27 mouse cellular contexts compared by ENCODE assay signal in genomic region chr6:148439101-148439500, GRCm38 (mm10). TPM values are rescaled to one million over a fixed set of nuclear protein-coding genes. Genes with fewer than 3 reads are reported as not detected.
A peak's percentile ranks its signal among the peaks of the same experiment; 100 is the strongest.
DNase-seq lines count a peak whose midpoint lies in the region; ATAC-seq and TF ChIP-seq lines count a peak whose summit lies in the region.
"Had no signal": no experiment of that assay in that cellular context is flagged by ENCODE, and none has a peak within 500 bp of the region (broad histone marks: within the 10 kb centered on the region; RNA-seq: fewer than 3 reads in every experiment).

No protein-coding gene starts in this region.

- peaks cover 27% of the 10 kb centered on the region for H3K4me1 ChIP-seq in limb, embryonic 13.5 days
- H3K4me1 ChIP-seq in limb, embryonic 10.5 days, result peaks cover 28% of the 10 kb centered on the region
- peaks cover 26% of the 10 kb centered on the region for H3K4me1 ChIP-seq in heart, postnatal 0 days (ENCODE audit: control insufficient read depth, insufficient read depth)

- no peak for TF ChIP-seq EP300 in heart, postnatal 0 days (IDR thresholded peaks at IDR 0.05; ENCODE audit: low read depth)

- peak; percentile 72 for DNase-seq in gastrocnemius, adult 2 months
- DNase-seq in gastrocnemius, postnatal 10 days, result no peak
- DNase-seq in limb, embryonic 10.5 days (ENCODE audit: low spot score), result no peak
- peak; percentile 38 for DNase-seq in heart, postnatal 0 days (ENCODE audit: low spot score)
- no peak for DNase-seq in ovary, adult 18-20 months (ENCODE audit: low spot score)
- no peak for DNase-seq in left cerebral cortex, adult 2 months (ENCODE audit: extremely low spot score in 1 of 2, low spot score in 2 of 2)
- no peak for DNase-seq in testis, postnatal 10 days (ENCODE audit: low spot score)
- DNase-seq: adrenal gland, postnatal 14 days; cerebellum, adult 9-10 months; kidney, adult 2 months; kidney, postnatal 10 days; layer of hippocampus, postnatal 36 days; liver; lung, postnatal 36 days; retina, postnatal 1 day; right cerebral cortex, postnatal 25 days; thymus, postnatal 14 days had no signal

- peaks cover 29% of the 10 kb centered on the region for H3K27me3 ChIP-seq in limb, embryonic 13.5 days
- H3K27me3 ChIP-seq in limb, embryonic 10.5 days (ENCODE audit: low read depth, poor library complexity, severe bottlenecking), result peaks cover 37% of the 10 kb centered on the region
- no peaks in the 10 kb centered on the region for H3K27me3 ChIP-seq in heart, postnatal 0 days (ENCODE audit: control insufficient read depth, insufficient read depth, low read length)
- H3K27me3 ChIP-seq: hindbrain, embryonic 15.5 days had no signal

- peak overlapping the region; percentile 38 for H3K4me3 ChIP-seq in gastrocnemius, adult 2 months
- no peak overlapping the region for H3K4me3 ChIP-seq in limb, embryonic 13.5 days
- no peak overlapping the region for H3K4me3 ChIP-seq in limb, embryonic 10.5 days
- no peak overlapping the region for H3K4me3 ChIP-seq in heart, postnatal 0 days (ENCODE audit: low read depth, low read length)
- H3K4me3 ChIP-seq in left cerebral cortex, adult 2 months, result no peak overlapping the region
- H3K4me3 ChIP-seq: embryonic facial prominence, embryonic 15.5 days; hindbrain, embryonic 15.5 days; layer of hippocampus, adult 2 months; liver, embryonic 15.5 days; lung, embryonic 15.5 days; megakaryocyte, embryonic 14.5 days; midbrain, embryonic 13.5 days had no signal

- H3K4me2 ChIP-seq in limb, embryonic 13.5 days (replicated peaks), result 0 out of 2 replicates have a peak overlapping the region, but pooled peaks have one; percentile 3
- H3K4me2 ChIP-seq in heart, postnatal 0 days (ENCODE audit: low read depth, low read length), result no peak overlapping the region
- H3K4me2 ChIP-seq: embryonic facial prominence, embryonic 15.5 days; hindbrain, embryonic 15.5 days; liver, embryonic 15.5 days; lung, embryonic 15.5 days; midbrain, embryonic 13.5 days had no signal

- peak overlapping the region; percentile 88 for H3K27ac ChIP-seq in gastrocnemius, adult 2 months
- H3K27ac ChIP-seq in limb, embryonic 13.5 days, result no peak overlapping the region
- no peak overlapping the region for H3K27ac ChIP-seq in limb, embryonic 10.5 days
- H3K27ac ChIP-seq in heart, postnatal 0 days (ENCODE audit: low read depth), result peak overlapping the region; percentile 68
- H3K27ac ChIP-seq in left cerebral cortex, adult 2 months, result no peak overlapping the region
- H3K27ac ChIP-seq: embryonic facial prominence, embryonic 15.5 days; hindbrain, embryonic 15.5 days; layer of hippocampus, adult 2 months; liver, embryonic 15.5 days; lung, embryonic 15.5 days; midbrain, embryonic 13.5 days had no signal

- WGBS in limb, embryonic 13.5 days, result 48% methylated on average over 4 of the region's 4 CpGs
- WGBS in limb, embryonic 10.5 days, result 69% methylated on average over 4 of the region's 4 CpGs
- WGBS in heart, postnatal 0 days, result 26% methylated on average over 4 of the region's 4 CpGs

- H3K9me3 ChIP-seq in limb, embryonic 13.5 days, result no peaks in the 10 kb centered on the region
- H3K9me3 ChIP-seq in limb, embryonic 10.5 days (replicated peaks), result no peaks in the 10 kb centered on the region
- no peaks in the 10 kb centered on the region for H3K9me3 ChIP-seq in heart, postnatal 0 days (replicated peaks; ENCODE audit: control insufficient read depth, low read length)
- H3K9me3 ChIP-seq: embryonic facial prominence, embryonic 15.5 days; hindbrain, embryonic 15.5 days; liver, embryonic 15.5 days; lung, embryonic 15.5 days; megakaryocyte, embryonic 14.5 days; midbrain, embryonic 13.5 days had no signal

- ATAC-seq in limb, embryonic 13.5 days (ENCODE audit: low FRiP score, low read depth), result no peak
- ATAC-seq in heart, postnatal 0 days (ENCODE audit: insufficient read depth, low read depth), result peak; percentile 13; the same call in 1 of the 2 replicates
- ATAC-seq: CD4-positive, CD25-positive, alpha-beta regulatory T cell, adult 4 months; forebrain, embryonic 16.5 days; midbrain, embryonic 13.5 days had no signal

- H3K9ac ChIP-seq in limb, embryonic 13.5 days, result no peak overlapping the region
- H3K9ac ChIP-seq in heart, postnatal 0 days (replicated peaks; ENCODE audit: low read depth, low read length), result no peak overlapping the region; the same call in 1 of the 2 replicates
- H3K9ac ChIP-seq: embryonic facial prominence, embryonic 15.5 days; hindbrain, embryonic 15.5 days; liver, embryonic 15.5 days; lung, embryonic 15.5 days; midbrain, embryonic 13.5 days had no signal

- no peaks in the 10 kb centered on the region; the same call in 1 of the 2 replicates for H3K36me3 ChIP-seq in limb, embryonic 13.5 days
- H3K36me3 ChIP-seq in limb, embryonic 10.5 days, result no peaks in the 10 kb centered on the region
- no peaks in the 10 kb centered on the region for H3K36me3 ChIP-seq in heart, postnatal 0 days (replicated peaks; ENCODE audit: control insufficient read depth, insufficient read depth, low read length)
- H3K36me3 ChIP-seq: embryonic facial prominence, embryonic 15.5 days; hindbrain, embryonic 15.5 days; liver, embryonic 15.5 days; lung, embryonic 15.5 days; midbrain, embryonic 13.5 days had no signal

- TF ChIP-seq CTCF in gastrocnemius, adult 2 months (IDR thresholded peaks at IDR 0.05), result no peak
- TF ChIP-seq CTCF in heart, postnatal 0 days (IDR thresholded peaks at IDR 0.05; ENCODE audit: low read depth), result no peak
- no peak for TF ChIP-seq CTCF in left cerebral cortex, adult 2 months (IDR thresholded peaks at IDR 0.05)

- intact Hi-C loops in gastrocnemius, adult 2 months (cut with DNase I), result no loop called here
- intact Hi-C loops in left cerebral cortex, adult 2 months (cut with DNase I), result no loop called here

RNA-seq across cellular contexts. Expression of gene Tmtc1, which starts 5.1 kb away (rescaled TPM):
- total RNA-seq in gastrocnemius, adult 2 months (2021), result 10 to 100 TPM; 55.4 to 64.8 TPM
- total RNA-seq in gastrocnemius, postnatal 10 days (2021), result 10 to 100 TPM; 57.5 to 58.7 TPM
- polyA plus RNA-seq in limb, embryonic 13.5 days (2015; fragmentation: Nextera tagmentation; extraction: Ambion mirVana), result 1.1 and 1.2 TPM in 2 replicates
- 0.26 and 1.2 TPM in 2 replicates for polyA plus RNA-seq in limb, embryonic 10.5 days (2016; fragmentation: Nextera tagmentation; extraction: Ambion mirVana)
- 28.9 and 39.8 TPM in 2 replicates for total RNA-seq in heart, postnatal 0 days (2014; rRNA removed; ENCODE audit: low replicate concordance)
- 2.4 and 2.5 TPM in 2 replicates for polyA plus RNA-seq in heart, postnatal 0 days (2015; fragmentation: Nextera tagmentation; extraction: Ambion mirVana)
- 10 to 100 TPM; 58.7 to 60.1 TPM for total RNA-seq in left cerebral cortex, adult 2 months (2021)
- polyA plus RNA-seq: CD4-positive, CD25-positive, alpha-beta regulatory T cell, adult 4 months had no signal

Comparison
In these comparisons a context has a peak if more than half of its experiments do, and no peak if none do; other contexts are left out.
1. DNase-seq: peak in gastrocnemius, adult 2 months (single experiment) and heart, postnatal 0 days (single experiment); none in gastrocnemius, postnatal 10 days (single experiment), limb, embryonic 10.5 days (single experiment), ovary, adult 18-20 months (single experiment), left cerebral cortex, adult 2 months (0 of 2) and testis, postnatal 10 days (single experiment).
2. H3K27ac ChIP-seq: peak in gastrocnemius, adult 2 months (single experiment) and heart, postnatal 0 days (single experiment); none in limb, embryonic 13.5 days (single experiment), limb, embryonic 10.5 days (single experiment) and left cerebral cortex, adult 2 months (single experiment).